Mouse (Mus musculus) heart, adult 18-20 months (tissue): ENCODE measurements around the gene Gabpb1. TPM values are rescaled to one million over a fixed set of nuclear protein-coding genes. Genes with fewer than 3 reads are reported as not detected.

ENCODE experiments used
- DNase-seq, 2 experiments: peaks; one replicate each; pipeline ENCODE4 v3.0.0; 2021 to 2022; ENCODE audit warnings: mixed read lengths in 1 of 2
- long read RNA-seq, 2 experiments: library from polyadenylated mRNA; stranded (forward); transcript quantifications; one replicate each; pipeline ENCODE4 v2.0.0; 2021
- total RNA-seq, 2 experiments: library from RNA; stranded (reverse); gene quantifications; 2 replicates each; pipeline ENCODE4 v1.2.3; 2021

Gabpb1 gene
- total RNA-seq, result 10 to 100 TPM in 1 of 2 experiments, 1 to 10 TPM in 1; 8.8 to 10.0 TPM
- long read RNA-seq, experiment 1, full-length matches to known transcripts, result 7 of 19 reads
- long read RNA-seq, experiment 1, partial matches to known transcripts, result 1 of 19 reads
- long read RNA-seq, experiment 1, other reads (novel, unspliced or antisense), result 11 of 19 reads
- long read RNA-seq, experiment 2, full-length matches to known transcripts, result 3 of 4 reads
- long read RNA-seq, experiment 2, partial matches to known transcripts, result 0 of 4 reads
- long read RNA-seq, experiment 2, other reads (novel, unspliced or antisense), result 1 of 4 reads

GRCm38 (mm10) chr2:126676122-126676515, at the start of gene Gabpb1:
Gabpb1 (minus strand) TSS chr2:126676337.
- no peak for DNase-seq

GRCm38 (mm10) chr2:126712950-126713349, 36.8 kb upstream of the Gabpb1 start:
- no peak for DNase-seq

GRCm38 (mm10) chr2:126712526-126712925, 36.4 kb upstream of the Gabpb1 start:
- DNase-seq, result no peak

- DNase-seq, result no peak
Observed at GRCm38 (mm10) chr2:126708361-126708760, 32.2 kb upstream of the Gabpb1 start.

GRCm38 (mm10) chr2:126707438-126707779, 31.3 kb upstream of the Gabpb1 start:
- DNase-seq, result no peak

- DNase-seq, result peak; percentile 99
Observed at GRCm38 (mm10) chr2:126706759-126707437, 30.8 kb upstream of the Gabpb1 start, which contains the start of gene Usp8. Usp8 (plus strand) TSS chr2:126707328.

- peak; percentile 23 to 27 for DNase-seq
Observed at GRCm38 (mm10) chr2:126695285-126695684, 19.1 kb upstream of the Gabpb1 start.

- DNase-seq, result no peak
Observed at GRCm38 (mm10) chr2:126691290-126691689, 15.2 kb upstream of the Gabpb1 start.

GRCm38 (mm10) chr2:126682937-126683336, 6.8 kb upstream of the Gabpb1 start:
- DNase-seq, result no peak

- DNase-seq, result peak; percentile 34 to 65
Observed at GRCm38 (mm10) chr2:126682333-126682732, 6.2 kb upstream of the Gabpb1 start.

- no peak for DNase-seq
Observed at GRCm38 (mm10) chr2:126677366-126677765, 1.2 kb upstream of the Gabpb1 start.

GRCm38 (mm10) chr2:126675169-126676121, 692 bp downstream of the Gabpb1 start:
- peak; percentile 91 for DNase-seq

GRCm38 (mm10) chr2:126674441-126675168, 1.5 kb downstream of the Gabpb1 start:
- peak; percentile 58 to 70 for DNase-seq

- DNase-seq, result no peak
Observed at GRCm38 (mm10) chr2:126673317-126674242, 2.6 kb downstream of the Gabpb1 start.

- no peak for DNase-seq
Observed at GRCm38 (mm10) chr2:126668621-126669252, 7.4 kb downstream of the Gabpb1 start.

GRCm38 (mm10) chr2:126665984-126666383, 10.2 kb downstream of the Gabpb1 start:
- no peak for DNase-seq

GRCm38 (mm10) chr2:126663481-126663880, 12.7 kb downstream of the Gabpb1 start:
- peak; percentile 22 to 33 for DNase-seq

- DNase-seq, result no peak
Observed at GRCm38 (mm10) chr2:126652929-126653328, 23.2 kb downstream of the Gabpb1 start.

GRCm38 (mm10) chr2:126647762-126648161, 28.4 kb downstream of the Gabpb1 start:
- DNase-seq, result no peak

GRCm38 (mm10) chr2:126646461-126646860, 29.7 kb downstream of the Gabpb1 start:
- DNase-seq, result no peak
